Mouse (Mus musculus) lung, postnatal 0 days (tissue): ENCODE data around the gene Gm47985.

ENCODE experiments used
- CTCF ChIP-seq: IDR thresholded peaks from 2 replicates; pipeline ENCODE4 v1.5.1; 2016; ENCODE audit warnings: antibody characterized with exemption, mild to moderate bottlenecking
- EP300 ChIP-seq: IDR thresholded peaks from 2 replicates; pipeline ENCODE4 v1.6.1; 2016; ENCODE audit warnings: antibody characterized with exemption, mild to moderate bottlenecking, control low read depth

- no peak for TF ChIP-seq CTCF
- no peak for TF ChIP-seq EP300
Measured at GRCm38 (mm10) chr1:151147801-151148200, 34.5 kb upstream of the Gm47985 start.
